Mouse (Mus musculus) ES-E14 (cell line): Measurements from ENCODE around the gene Dnajc21. TPM values are rescaled to one million over a fixed set of nuclear protein-coding genes. Genes with fewer than 3 reads are reported as not detected.

ENCODE experiments used
- DNase-seq: peaks from one replicate; pipeline ENCODE4 v3.0.0-alpha.2; 2013; ENCODE audit warnings: low read depth, low spot score
- H3K27ac ChIP-seq: 2 replicates; pipeline ENCODE4 v1.5.1; 2012; ENCODE audit warnings: low read depth, mild to moderate bottlenecking, low read length, moderate library complexity, mixed read lengths; ENCODE audit not compliant: poor library complexity, insufficient read depth, severe bottlenecking
- H3K36me3 ChIP-seq: 2 replicates; pipeline ENCODE4 v1.6.1; 2012; ENCODE audit warnings: mild to moderate bottlenecking, low read length, moderate library complexity, mixed read lengths; ENCODE audit not compliant: control insufficient read depth, poor library complexity, insufficient read depth, severe bottlenecking
- H3K4me1 ChIP-seq, 2 experiments: fragments of 150-350 bp in 1 of 2; sonication (generic) in 1 of 2; 2 replicates each; pipeline ENCODE4 v1.6.1; 2012; ENCODE audit warnings: low read length in 2 of 2, mild to moderate bottlenecking in 1 of 2, mixed read lengths in 1 of 2; ENCODE audit not compliant: control insufficient read depth in 2 of 2, insufficient read depth in 2 of 2, poor library complexity in 1 of 2
- H3K4me3 ChIP-seq, 2 experiments: fragments of 150-350 bp in 1 of 2; sonication (generic) in 1 of 2; 2 replicates each; pipeline ENCODE4 v1.5.1; 2012; ENCODE audit warnings: low read length in 2 of 2, low read depth in 1 of 2, mild to moderate bottlenecking in 1 of 2, mixed read lengths in 1 of 2; ENCODE audit not compliant: insufficient read depth in 1 of 2, poor library complexity in 1 of 2, severe bottlenecking in 1 of 2
- H3K9ac ChIP-seq: 2 replicates; pipeline ENCODE4 v1.6.1; 2012; ENCODE audit warnings: low read depth, mild to moderate bottlenecking, low read length, mixed read lengths; ENCODE audit not compliant: poor library complexity, insufficient read depth, severe bottlenecking
- H3K9me3 ChIP-seq: fragments of 150-350 bp; sonication (generic); 2 replicates; pipeline ENCODE4 v1.6.1; 2012; ENCODE audit warnings: low read depth, mild to moderate bottlenecking, low read length; ENCODE audit not compliant: control insufficient read depth, insufficient read depth
- CHD2 ChIP-seq: IDR thresholded peaks from 2 replicates; pipeline ENCODE4 v1.6.1; 2014; ENCODE audit warnings: mild to moderate bottlenecking, low read depth, low read length, inconsistent platforms
- HCFC1 ChIP-seq: IDR thresholded peaks from 2 replicates; pipeline ENCODE4 v1.6.1; 2012; ENCODE audit warnings: low read length, inconsistent platforms, borderline replicate concordance; ENCODE audit not compliant: insufficient read depth
- MAFK ChIP-seq: IDR thresholded peaks from 2 replicates; pipeline ENCODE4 v1.6.1; 2014; ENCODE audit warnings: mild to moderate bottlenecking, low read depth, low read length, inconsistent platforms; ENCODE audit not compliant: insufficient read depth
- ZC3H11A ChIP-seq: IDR thresholded peaks from 2 replicates; pipeline ENCODE4 v1.6.1; 2012; ENCODE audit warnings: low read depth, mild to moderate bottlenecking, inconsistent platforms, low read length, borderline replicate concordance
- ZNF384 ChIP-seq: IDR thresholded peaks from 2 replicates; pipeline ENCODE4 v1.6.1; 2012; ENCODE audit warnings: low read depth, low read length, inconsistent platforms
- in situ Hi-C, 2 experiments: fragments of 600-800 bp; cut with MboI; formaldehyde crosslinking; loops; one replicate each; pipeline ENCODE4 v1.15.1; 2025; ENCODE audit warnings: low sequenced_read_pairs in 2 of 2, inconsistent platforms in 1 of 2; ENCODE audit not compliant: unreplicated experiment in 2 of 2
- total RNA-seq: library from RNA; depleted of rRNA; stranded (reverse); fragments of 300-350 nt; gene quantifications from 2 replicates; pipeline ENCODE4 v1.2.3, GENCODE M21; 2012

Gene Dnajc21
- total RNA-seq, 1 experiment, result 46.8 TPM

- Histone ChIP-seq H3K27ac (no peak overlapping the region), H3K36me3 (peaks cover 40% of the 10 kb centered on the region), H3K9ac (no peak overlapping the region), H3K4me3 (no peak overlapping the region), H3K9me3 (no peaks in the 10 kb centered on the region), H3K4me1 (no peaks in the 10 kb centered on the region)
- in situ Hi-C loops, result no loop called here
- DNase-seq, result no peak
- TF ChIP-seq MAFK (no peak), CHD2 (no peak), ZNF384 (no peak), HCFC1 (no peak), ZC3H11A (no peak)
These were observed 23.2 kb downstream of the Dnajc21 start for GRCm38 (mm10) chr15:10447102-10447501.

- Histone ChIP-seq H3K4me3 (no peak overlapping the region), H3K27ac (no peak overlapping the region), H3K9me3 (no peaks in the 10 kb centered on the region), H3K9ac (no peak overlapping the region), H3K4me1 (no peaks in the 10 kb centered on the region; a peak in 1 of 4 replicates), H3K36me3 (peaks cover 25% of the 10 kb centered on the region)
- DNase-seq, result no peak
- in situ Hi-C loops, result no loop called here
- TF ChIP-seq HCFC1 (no peak), CHD2 (no peak), MAFK (no peak), ZNF384 (no peak), ZC3H11A (no peak)
These were observed 28.0 kb downstream of the Dnajc21 start for GRCm38 (mm10) chr15:10442275-10442674.

GRCm38 (mm10) chr15:10441493-10441892, 28.8 kb downstream of the Dnajc21 start:
- Histone ChIP-seq H3K4me1 (no peaks in the 10 kb centered on the region; a peak in 1 of 4 replicates), H3K27ac (no peak overlapping the region), H3K4me3 (no peak overlapping the region), H3K9ac (no peak overlapping the region), H3K9me3 (no peaks in the 10 kb centered on the region), H3K36me3 (peaks cover 22% of the 10 kb centered on the region)
- DNase-seq, result no peak
- in situ Hi-C loops, result no loop called here
- no peak for TF ChIP-seq CHD2
- TF ChIP-seq HCFC1, result no peak
- TF ChIP-seq ZC3H11A, result no peak
- no peak for TF ChIP-seq ZNF384
- TF ChIP-seq MAFK, result no peak

- Histone ChIP-seq H3K36me3 (peaks cover 16% of the 10 kb centered on the region), H3K4me3 (no peak overlapping the region), H3K9ac (no peak overlapping the region), H3K27ac (no peak overlapping the region), H3K9me3 (no peaks in the 10 kb centered on the region), H3K4me1 (no peaks in the 10 kb centered on the region; a peak in 1 of 4 replicates)
- no peak for DNase-seq
- TF ChIP-seq MAFK, result no peak
- no peak for TF ChIP-seq HCFC1
- no peak for TF ChIP-seq ZNF384
- no peak for TF ChIP-seq ZC3H11A
- no peak for TF ChIP-seq CHD2
- in situ Hi-C loops, result no loop called here
These were observed 30.4 kb downstream of the Dnajc21 start for GRCm38 (mm10) chr15:10439963-10440362.

- Histone ChIP-seq H3K4me3 (no peak overlapping the region), H3K36me3 (peaks cover 4% of the 10 kb centered on the region), H3K9ac (no peak overlapping the region), H3K4me1 (no peaks in the 10 kb centered on the region; a peak in 1 of 4 replicates), H3K27ac (no peak overlapping the region), H3K9me3 (no peaks in the 10 kb centered on the region)
- TF ChIP-seq MAFK (no peak), CHD2 (no peak), ZC3H11A (no peak), ZNF384 (no peak), HCFC1 (no peak)
- no peak for DNase-seq
- in situ Hi-C loops, result no loop called here
These were observed 33.4 kb downstream of the Dnajc21 start for GRCm38 (mm10) chr15:10436893-10437292.
